Mouse (Mus musculus) megakaryocyte progenitor cell, adult 5-6 weeks (primary cell): ENCODE results near the gene Ino80d. TPM values are rescaled to one million over a fixed set of nuclear protein-coding genes. Genes with fewer than 3 reads are reported as not detected.
"Not testable (repeated sequence)": the region's sequence is repeated elsewhere in the genome, so short reads cannot be mapped to it uniquely, and the experiment has no call there.

Source experiments
- ATAC-seq: replicated peaks from 2 replicates; pipeline ENCODE4 v1.8.0; 2016; ENCODE audit warnings: mild to moderate bottlenecking, moderate TSS enrichment, inconsistent platforms; ENCODE audit not compliant: poor library complexity
- total RNA-seq, 2 experiments: library from RNA; stranded (forward) in 1 of 2; stranded (reverse) in 1 of 2; fragments of 157-497, 149-512 nt in 1 of 2; fragments of 200-1000 nt in 1 of 2; gene quantifications; 2 replicates each; pipeline versions ENCODE4 v1.2.3 to v1.2.4; 2015 to 2017

Gene Ino80d
- total RNA-seq (2015) (59.3 and 66.1 TPM in 2 replicates), total RNA-seq (2017) (19.9 and 23.9 TPM in 2 replicates)

DNA sequence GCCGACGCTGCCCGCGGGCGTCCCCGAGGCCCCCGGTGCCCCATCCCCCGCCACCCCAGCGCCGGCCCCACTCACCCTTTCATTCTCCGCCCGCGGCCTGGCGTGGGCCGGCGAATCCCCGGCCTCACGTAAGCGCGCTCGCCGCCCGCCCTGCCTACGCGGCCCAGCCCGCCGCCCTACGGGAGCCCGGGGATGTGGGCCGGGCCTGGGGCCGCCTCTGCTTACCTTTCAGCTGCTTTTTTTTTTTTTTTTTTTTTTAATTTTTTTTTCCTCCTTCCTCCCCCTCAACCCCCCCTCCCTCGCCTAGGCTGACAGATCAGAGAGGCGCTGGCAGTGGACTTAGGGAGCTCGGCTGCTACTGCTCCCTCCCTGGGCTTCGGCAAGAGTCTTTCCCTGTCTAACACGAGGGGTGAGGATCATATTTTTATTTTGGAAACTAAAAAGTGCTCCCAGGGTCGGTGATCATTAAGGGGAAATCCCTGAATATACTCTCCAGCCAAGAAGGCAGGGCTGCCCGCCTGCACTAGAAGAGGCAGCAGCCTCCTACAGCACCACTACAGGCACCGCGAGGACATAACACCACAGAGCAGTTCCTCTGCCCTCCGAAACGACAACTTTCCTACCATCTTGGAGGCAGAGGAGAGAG lies at the start of gene Ino80d:
Ino80d (minus strand) TSS at position 532 of the 646 bp plus-strand sequence.
- ATAC-seq = peak; percentile 80

DNA sequence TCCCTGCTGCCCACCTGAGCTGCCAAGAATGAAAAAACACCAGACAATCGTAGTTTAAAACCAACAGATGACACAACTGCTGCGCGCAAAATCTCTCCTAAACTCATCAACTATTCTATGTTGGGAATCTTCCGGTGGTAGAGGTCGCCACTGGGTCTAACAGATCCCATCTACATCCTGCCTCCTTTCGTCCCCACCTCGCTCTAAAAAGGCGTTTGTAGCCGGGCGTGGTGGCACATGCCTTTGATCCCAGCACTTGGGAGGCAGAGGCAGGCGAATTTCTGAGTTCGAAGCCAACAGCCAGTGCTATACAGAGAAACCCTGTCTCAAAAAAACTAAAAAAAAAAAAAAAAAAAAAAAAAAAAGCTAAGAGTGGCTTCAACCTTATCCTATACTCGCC lies 25.8 kb upstream of the Ino80d start:
- no peak for ATAC-seq

DNA sequence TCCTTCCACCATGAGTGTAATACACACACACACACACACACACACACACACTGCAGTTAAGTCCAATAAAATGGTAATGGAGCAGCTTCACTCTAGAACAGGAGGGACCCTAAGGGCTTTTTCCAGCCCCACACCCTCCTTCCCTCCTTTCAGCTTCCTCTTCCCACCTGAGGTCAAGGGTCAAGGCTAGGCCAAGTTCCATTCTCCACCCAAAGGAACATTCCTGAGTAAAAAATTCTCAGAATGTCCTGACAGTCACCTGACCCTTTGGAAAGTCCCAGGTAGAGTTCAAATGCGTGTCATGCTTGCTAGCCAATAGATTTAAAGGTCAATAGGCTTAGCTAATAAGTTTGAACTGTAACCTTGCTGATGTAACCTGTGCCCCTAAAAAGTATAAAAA lies 24.1 kb upstream of the Ino80d start:
- ATAC-seq = not testable (repeated sequence)

DNA sequence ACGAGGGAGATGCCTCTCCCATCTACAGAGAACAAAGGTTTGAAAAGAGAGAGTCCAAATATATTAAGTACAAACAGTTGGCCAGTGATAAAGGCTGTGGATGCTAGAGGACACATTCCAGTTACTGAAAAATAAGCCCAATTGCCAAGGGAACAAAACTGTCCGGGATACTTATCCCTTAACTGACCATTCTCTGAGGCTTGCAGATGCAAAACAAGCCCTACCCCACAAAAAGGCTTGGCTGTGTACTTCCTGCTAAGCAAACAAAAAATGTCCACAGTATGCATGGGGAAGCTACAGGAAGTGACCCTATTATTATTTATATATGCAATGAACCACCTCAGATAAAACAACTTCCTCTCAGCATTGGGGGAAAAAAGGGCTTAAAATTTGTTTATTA lies 23.5 kb upstream of the Ino80d start:
- no peak for ATAC-seq

DNA sequence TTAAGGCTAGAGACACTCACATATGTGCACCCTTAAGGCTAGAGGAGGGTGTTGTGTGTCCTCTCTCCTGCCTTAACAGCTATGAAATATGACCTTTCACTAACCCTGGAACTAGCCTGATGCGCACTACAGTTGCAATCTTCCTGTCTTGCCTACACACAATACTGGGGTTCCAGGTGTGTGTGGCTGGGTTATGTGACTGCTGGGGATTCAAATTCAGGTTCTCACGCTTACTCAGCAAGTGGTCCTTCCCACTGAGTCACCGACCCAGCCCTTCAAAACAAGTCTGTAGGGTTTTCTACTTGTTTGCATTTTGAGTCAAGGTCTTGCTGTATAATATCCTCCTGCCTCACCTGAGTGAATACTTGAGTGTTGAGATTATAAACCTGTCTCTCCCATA lies 20.1 kb upstream of the Ino80d start:
- ATAC-seq = no peak

DNA sequence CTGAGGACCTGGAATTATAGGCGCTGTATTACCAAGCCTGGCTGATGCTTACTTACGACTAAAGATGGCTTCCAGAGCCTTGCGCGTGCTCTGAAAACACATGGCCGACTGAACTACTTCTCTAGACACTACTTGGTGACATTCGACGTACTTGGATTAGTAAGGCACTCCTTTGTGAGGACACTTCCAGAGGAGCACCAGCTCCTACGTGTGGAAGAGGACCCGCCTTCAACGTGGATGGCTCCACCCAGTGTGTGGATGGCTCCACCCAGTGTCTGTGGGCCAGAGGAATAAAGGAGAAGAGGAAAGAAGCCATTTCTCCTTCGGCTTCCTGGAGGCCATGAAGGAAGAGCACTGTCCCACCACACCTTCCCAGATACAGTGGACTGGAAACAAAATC lies 17.3 kb upstream of the Ino80d start:
- no peak for ATAC-seq

DNA sequence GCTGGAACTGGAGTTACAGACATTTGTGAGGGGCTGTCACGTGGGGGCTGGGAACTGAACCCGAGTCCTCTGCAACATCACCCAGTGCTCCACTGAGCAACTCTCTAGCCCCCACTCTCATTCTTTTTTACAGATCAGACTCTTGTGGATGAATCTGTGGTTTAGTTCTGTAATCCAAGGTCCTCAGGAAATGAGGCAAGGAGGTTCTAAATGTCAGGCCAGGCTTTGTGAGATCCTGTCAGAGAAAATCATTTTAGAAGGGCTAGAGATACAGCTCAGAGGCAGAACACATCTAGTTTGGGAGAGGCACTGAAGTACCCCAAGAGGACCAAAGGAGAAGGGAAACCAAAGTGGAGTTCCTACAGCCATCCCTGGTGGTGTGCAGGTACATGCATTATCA lies 16.4 kb upstream of the Ino80d start:
- ATAC-seq = peak; percentile 35

DNA sequence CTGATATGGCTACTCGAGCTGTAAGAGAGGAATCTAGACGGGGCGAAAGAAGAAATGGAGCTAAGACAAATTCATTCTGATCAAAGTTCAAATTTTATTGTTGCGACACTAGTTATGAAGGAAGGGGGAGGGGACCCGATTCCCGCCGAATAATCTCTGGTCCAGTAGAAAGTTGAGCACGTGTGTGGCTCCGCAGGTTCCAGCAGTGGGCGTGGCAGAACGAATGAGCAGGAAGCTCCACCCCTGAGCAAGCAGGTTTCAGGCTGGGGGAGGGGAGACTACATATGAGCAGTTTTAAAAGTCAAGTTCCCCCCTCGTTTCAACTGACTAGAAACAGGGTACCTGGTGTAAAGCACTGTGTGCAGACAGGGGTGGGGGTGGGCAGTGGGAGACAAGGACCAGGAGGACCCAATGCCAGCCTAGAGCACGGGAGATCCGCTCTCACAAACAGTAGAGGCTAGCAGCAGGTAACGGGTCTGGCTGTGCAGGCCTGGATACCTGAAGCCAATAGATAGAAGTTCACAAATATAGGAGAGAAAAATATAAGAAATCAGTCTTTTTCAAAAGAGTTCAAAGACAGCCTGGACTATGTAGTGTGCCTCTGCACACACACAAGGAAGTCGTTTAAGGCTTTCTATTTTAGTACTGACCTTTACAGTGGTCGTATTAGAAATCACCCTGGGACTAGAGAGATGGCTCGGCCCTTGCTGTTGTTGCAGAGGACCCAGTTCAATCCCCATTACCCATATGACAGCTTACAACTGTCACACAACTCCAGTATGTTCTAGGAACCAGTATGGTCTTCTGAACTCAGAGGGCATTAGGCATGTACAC lies 15.6 kb upstream of the Ino80d start:
- ATAC-seq = peak; percentile 34

DNA sequence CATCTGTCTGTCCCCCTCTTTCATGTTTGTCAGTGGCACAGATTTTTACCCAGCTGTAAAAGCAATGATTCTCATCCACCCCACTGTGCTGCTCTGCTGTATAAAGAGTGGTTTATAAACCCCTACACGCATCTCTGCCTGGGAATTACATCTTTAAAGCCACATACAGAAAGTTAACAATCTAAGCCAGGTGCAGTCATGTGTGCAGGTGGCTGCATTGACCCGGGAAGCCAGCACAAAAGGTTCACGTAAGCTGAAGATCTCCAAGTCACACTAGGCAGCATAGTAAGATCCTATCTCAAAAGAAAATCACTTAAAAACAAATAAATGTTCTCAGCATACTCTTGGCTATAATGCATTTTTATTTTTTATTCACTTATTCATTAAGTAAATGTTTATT lies 14.8 kb upstream of the Ino80d start:
- no peak for ATAC-seq

DNA sequence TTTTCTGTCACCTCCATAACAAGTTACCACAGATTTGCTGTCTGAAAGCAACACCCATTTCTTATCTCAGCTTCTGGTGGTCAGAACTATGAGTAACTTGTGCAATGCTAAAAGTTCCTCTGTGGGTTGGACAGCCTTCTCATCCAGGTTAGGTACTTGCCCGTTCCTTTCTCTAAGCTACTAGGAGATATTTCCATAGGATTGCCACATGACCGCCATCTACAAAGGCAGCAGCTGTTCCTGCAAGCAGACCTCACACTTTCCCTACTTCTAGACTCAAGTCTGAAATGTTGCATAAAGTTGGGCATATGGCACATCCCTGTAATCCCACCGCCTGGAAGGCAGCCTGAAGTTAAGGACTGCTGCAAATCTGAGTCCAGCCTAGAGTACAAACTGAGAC lies 11.7 kb upstream of the Ino80d start:
- peak; percentile 41 for ATAC-seq

DNA sequence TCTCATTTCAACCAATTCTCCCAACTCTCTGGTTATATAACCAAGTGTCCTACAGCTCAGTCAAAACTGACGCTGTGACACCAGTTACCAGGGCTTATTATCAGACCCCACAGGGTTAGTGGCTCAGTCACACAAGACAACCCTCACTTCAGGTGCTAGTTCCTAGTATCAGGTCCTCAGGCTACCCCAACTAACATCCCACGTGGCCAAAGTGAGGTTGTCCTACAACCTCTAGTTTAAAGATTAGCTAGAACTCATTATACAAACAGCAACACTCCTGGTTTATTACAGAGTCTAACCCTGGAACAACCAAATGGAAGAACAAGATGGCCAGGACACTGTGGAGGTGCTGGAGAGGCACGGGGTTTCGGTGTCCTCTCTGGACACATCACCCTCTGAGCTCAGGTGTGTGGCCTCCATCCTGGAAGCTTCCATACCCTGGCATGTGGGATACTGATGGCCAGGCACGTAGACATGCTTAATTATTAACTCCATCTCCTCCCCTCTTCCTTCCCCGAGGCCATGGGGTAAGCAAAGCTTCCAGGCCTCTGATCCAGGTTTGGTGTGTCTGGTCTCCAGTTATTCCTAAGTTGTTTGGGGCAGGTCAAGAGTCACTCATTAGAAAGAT lies 9.5 kb upstream of the Ino80d start:
- no peak for ATAC-seq

DNA sequence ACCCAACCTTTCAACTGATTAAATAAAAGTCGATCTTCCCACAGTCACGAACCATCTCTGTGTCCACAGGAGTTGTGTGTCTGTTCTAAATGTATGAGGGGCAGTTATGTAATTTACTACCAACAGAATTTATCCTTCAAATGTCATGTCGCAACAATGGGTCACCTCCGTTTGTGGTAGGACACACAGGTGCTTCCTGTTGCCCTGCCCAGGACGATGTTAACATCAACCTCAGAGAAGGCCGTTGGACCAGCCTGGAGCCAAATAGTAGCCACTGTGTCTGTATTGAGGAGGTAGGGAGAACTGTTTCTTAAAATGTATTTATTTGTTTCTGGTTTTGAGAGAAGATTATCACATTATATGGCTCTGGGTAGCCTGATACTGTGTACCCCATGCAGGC lies 7.5 kb upstream of the Ino80d start:
- peak; percentile 67 for ATAC-seq

DNA sequence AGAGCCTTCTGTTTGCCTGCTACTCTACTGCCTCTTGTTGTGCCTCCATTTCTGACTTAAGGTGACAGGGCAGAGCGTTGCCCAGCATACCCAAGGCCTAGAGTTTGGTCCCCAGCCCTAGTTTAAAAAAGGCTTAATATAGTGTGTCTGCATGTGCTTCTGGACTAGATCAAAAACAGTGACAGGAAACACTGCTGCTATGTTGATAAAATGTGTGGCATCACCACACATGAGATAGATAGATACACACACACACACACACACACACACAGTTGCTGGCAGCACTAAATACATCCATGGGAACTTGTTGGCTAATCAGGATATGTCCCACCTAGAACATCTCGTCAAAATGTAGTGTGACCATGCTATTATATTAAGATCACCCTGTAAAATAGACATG lies 5.9 kb upstream of the Ino80d start:
- ATAC-seq = peak; percentile 18

DNA sequence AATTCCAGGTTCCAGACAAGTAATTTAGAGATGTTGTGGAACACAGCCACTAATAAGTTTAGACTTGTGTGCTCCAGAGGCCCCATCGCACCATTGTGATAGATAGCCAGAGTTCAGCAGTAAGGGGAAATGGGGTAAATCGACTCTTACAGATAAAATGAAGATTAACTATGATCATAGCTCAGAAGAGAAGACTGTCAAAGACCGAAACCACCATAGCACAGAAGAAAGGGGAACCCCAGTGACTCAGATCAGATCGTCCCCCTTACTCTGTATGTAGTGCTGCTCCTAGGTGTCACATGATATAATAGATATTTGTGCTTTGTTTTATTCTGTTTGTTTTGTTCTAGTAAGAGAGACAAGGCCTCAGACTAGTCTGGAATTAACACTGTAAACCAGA lies 5.2 kb upstream of the Ino80d start:
- peak; percentile 50 for ATAC-seq

DNA sequence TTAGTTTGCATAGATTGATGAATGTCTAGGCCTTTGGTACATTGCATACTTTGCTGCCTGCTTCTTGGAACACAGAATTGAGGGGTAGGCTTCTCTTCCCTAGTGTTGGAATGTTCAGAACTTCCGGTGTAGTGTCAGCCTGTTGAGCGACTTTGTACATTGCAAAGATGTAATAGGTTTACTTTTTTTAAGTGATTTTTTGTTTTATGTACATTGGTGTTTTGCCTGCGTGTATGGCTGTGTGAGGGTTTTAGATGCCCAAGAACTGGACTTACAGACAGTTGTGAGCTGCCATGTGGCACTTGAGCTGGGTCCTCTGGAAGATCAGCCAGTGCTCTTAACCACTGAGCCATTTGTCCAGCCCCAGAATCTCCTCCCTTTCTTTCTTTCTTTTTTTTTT lies 1.1 kb upstream of the Ino80d start:
- ATAC-seq = no peak

DNA sequence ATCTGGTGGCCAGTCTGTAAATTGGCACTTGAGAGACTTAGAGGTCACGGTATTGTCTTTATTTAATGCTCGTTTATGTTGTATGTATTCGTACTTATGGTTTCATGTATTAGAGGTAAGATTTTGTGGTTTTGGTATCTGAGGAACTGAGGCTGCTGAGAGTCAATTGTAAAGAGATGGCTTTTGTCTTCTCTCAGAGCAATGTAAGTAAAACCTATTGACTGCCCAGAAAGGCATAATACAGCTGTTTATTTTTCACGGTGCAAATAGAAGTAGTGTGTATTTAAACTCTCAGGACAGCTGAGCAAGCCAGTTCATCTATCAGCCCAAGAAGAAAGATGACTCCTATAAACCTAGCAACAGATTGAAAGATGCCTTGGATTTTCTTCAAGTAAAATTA lies 629 bp upstream of the Ino80d start:
- no peak for ATAC-seq

DNA sequence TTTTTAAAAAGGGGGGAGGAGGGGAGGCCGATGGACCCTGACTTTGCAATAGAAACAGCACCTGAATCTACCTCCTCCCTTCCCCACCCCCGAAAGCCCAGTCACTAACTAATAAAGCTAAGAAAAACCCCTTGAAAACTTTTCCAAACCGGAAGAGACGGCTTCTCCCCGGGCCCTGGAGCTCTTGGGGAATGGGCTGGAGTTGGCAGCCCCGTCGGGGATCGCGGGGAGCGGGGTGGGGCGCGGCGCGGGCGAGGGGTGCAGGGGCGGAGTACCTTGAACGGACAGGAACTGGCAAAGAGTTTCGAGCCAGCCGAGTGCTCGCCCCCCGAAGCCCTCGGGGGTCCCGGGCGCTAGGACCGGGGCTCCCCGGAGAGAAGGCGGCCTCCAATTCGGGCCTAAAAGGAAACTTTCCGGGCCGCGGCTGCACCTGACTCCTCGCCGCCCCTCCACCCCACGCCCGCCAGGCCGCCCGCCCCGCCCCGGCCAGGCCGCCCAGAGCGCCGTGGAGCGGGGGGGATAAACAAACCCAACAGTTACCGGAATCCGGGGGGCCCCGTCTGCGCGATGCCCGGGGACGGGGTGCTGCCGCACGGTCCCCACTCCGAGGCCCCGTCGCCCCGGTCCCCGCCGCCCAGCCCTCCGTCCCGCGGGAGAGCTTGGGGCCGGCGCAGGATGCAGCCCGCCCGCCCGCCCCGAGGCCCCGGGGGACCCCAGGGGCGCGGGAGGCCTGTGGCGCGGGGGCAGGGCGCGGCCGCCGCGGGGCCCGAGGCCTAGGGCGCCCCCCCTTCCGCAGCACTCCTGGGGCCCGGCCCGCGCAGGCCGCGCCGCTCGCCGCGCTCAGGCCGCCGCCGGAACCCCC lies 962 bp downstream of the Ino80d start:
- ATAC-seq = 0 out of 2 replicates have a peak, but pooled peaks have one; percentile 5

DNA sequence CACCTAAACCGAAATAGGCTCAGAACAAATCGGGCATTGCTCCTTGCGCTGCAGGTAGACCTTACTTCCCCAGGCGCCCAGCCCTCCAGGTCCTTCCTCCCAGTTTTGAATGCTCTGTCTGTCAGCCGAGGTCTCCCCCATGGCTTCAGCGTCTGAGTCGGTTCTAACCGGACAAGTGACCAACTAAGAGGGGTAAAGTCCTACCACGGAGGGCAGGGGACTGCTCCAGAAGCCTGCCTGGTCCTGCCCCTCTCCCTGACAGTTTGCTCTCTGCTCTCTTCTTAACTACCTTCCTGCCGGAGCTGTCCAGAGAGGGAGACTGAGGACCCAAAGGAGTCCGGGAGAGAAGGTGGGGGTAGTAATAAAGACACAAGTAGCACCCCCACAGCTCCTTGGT lies 1.6 kb downstream of the Ino80d start:
- ATAC-seq = peak; percentile 2; the same call in 1 of the 2 replicates

DNA sequence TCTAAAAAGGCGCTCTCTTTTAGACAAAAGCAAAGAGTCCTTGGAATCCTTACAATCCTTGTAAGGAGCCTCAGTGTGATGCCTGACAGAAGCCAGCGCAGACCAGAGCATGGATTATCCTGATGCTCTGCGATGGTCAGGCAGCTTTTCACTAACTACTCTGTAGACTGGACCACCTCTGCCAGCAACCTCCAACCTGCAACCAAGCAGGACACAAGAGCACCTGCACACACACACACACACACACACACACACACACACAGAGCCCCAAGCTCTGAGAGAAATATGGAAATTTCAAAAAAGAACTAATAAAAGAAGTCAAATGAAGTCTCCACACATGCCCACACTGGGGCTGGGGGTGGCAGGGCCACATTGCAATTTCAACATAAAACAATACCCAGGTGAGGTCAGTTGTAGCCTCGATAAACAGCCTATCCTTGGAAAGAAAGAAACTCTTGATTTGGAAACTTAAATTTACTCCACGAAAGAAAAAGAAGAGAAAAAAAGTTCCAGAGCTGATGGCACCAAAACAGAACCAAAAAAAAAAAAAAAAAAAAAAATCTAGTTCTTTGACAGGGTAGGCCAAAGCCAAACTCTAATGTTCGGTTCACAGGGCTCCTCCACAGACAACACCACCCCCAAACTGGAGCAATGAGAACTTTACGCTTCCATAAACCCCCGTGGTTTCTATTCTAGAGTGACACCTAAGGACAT lies 2.2 kb downstream of the Ino80d start:
- no peak for ATAC-seq

DNA sequence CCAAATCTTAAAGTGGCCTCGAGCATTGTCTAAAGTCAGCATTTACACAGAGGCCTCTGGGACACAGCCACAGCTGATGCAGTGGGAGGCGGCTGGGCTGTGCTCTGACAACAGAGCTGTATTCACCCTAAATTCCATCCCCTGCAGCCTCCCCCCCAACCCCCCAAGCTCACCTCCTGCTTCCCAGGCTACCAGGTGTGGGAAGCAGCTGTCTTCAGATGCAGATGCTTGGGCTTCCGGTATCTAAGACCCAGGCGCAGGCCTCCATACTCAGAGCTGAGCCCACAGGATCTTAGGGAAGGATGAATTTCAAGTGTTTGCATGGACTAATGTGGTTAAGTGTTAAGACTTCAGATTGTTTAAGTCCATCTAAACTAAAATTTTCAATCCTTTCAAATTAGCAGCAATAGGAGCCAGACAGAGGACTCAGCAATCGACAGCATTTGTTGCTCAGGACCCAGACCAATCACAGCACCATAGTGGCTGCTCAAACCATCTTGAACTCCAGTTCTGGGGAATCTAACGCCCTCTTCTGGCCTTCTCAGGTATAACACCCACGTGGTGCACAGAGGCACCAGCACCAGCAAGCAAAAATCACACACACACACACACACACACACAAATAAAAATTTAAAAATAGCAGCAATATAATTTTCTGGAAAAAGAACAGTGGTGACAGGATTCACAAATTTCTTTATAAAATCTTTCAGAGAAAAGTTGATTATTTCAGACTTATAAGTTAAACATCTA lies 3.8 kb downstream of the Ino80d start:
- ATAC-seq = peak; percentile 34; the same call in 1 of the 2 replicates
